Mouse (Mus musculus) spleen, embryonic (tissue): Measurements from ENCODE around the gene Zfp366.

Experiments
- CTCF ChIA-PET: fragments of 350-600 bp; sonication (Branson Sonifier 250); formaldehyde crosslinking; loops from one replicate; lab custom pipeline; 2022; lab: Charles Lee

Gene Zfp366

GRCm38 (mm10) chr13:99226809-99227208 is 42.2 kb downstream of the Zfp366 start:
- CTCF ChIA-PET, result no interaction called here

- CTCF ChIA-PET, result no interaction called here
Observed at GRCm38 (mm10) chr13:99227456-99228250, 43.0 kb downstream of the Zfp366 start.

GRCm38 (mm10) chr13:99228821-99229570 is 44.4 kb downstream of the Zfp366 start:
- CTCF ChIA-PET, result no interaction called here

- CTCF ChIA-PET, result no interaction called here
Observed at GRCm38 (mm10) chr13:99229641-99230494, 45.2 kb downstream of the Zfp366 start.

GRCm38 (mm10) chr13:99230495-99230868 is 45.9 kb downstream of the Zfp366 start:
- CTCF ChIA-PET, result no interaction called here

- CTCF ChIA-PET, result no interaction called here
Observed at GRCm38 (mm10) chr13:99233333-99233732, 48.7 kb downstream of the Zfp366 start.

- CTCF ChIA-PET, result no interaction called here
Observed at GRCm38 (mm10) chr13:99233956-99234355, 49.3 kb downstream of the Zfp366 start.

GRCm38 (mm10) chr13:99235428-99236210 is 51.0 kb downstream of the Zfp366 start:
- CTCF ChIA-PET, result no interaction called here

- CTCF ChIA-PET, result no interaction called here
Observed at GRCm38 (mm10) chr13:99236222-99236621, 51.6 kb downstream of the Zfp366 start.

GRCm38 (mm10) chr13:99237122-99237521 is 52.5 kb downstream of the Zfp366 start:
- CTCF ChIA-PET, result no interaction called here

GRCm38 (mm10) chr13:99237841-99238216 is 53.2 kb downstream of the Zfp366 start:
- CTCF ChIA-PET, result no interaction called here

- CTCF ChIA-PET, result no interaction called here
Observed at GRCm38 (mm10) chr13:99238217-99239160, 53.9 kb downstream of the Zfp366 start.

GRCm38 (mm10) chr13:99239161-99239530 is 54.5 kb downstream of the Zfp366 start:
- CTCF ChIA-PET, result no interaction called here

- CTCF ChIA-PET, result no interaction called here
Observed at GRCm38 (mm10) chr13:99239741-99240140, 55.1 kb downstream of the Zfp366 start.

GRCm38 (mm10) chr13:99241984-99242383 is 57.4 kb downstream of the Zfp366 start:
- CTCF ChIA-PET, result no interaction called here

- CTCF ChIA-PET, result no interaction called here
Observed at GRCm38 (mm10) chr13:99242895-99243294, 58.3 kb downstream of the Zfp366 start.

GRCm38 (mm10) chr13:99243831-99244230 is 59.2 kb downstream of the Zfp366 start:
- CTCF ChIA-PET, result no interaction called here

GRCm38 (mm10) chr13:99244471-99244870 is 59.8 kb downstream of the Zfp366 start:
- CTCF ChIA-PET, result no interaction called here

- CTCF ChIA-PET, result no interaction called here
Observed at GRCm38 (mm10) chr13:99244896-99245295, 60.3 kb downstream of the Zfp366 start.

- CTCF ChIA-PET, result no interaction called here
Observed at GRCm38 (mm10) chr13:99245916-99246460, 61.4 kb downstream of the Zfp366 start.
